Mouse (Mus musculus) heart, embryonic 15.5 days (tissue): ENCODE results near the gene Cant1. TPM values are rescaled to one million over a fixed set of nuclear protein-coding genes. Genes with fewer than 3 reads are reported as not detected.
A peak's percentile ranks its signal among the peaks of the same experiment; 100 is the strongest.

Experiments used
- ATAC-seq: fragments of 200-750 bp; cut with Nextera tagmentation; replicated peaks from 2 replicates; pipeline ENCODE4 v1.8.0; 2017; ENCODE audit warnings: low read depth, moderate TSS enrichment; ENCODE audit not compliant: insufficient number of reproducible peaks, insufficient read depth, low FRiP score
- H3K27ac ChIP-seq: fragments of 300-500 bp; sonication (generic); 2 replicates; pipeline ENCODE4 v1.5.1; 2015; ENCODE audit warnings: mild to moderate bottlenecking, inconsistent platforms
- H3K27me3 ChIP-seq: fragments of 300-500 bp; sonication (generic); 2 replicates; pipeline ENCODE4 v1.6.1; 2015; ENCODE audit warnings: inconsistent platforms
- H3K36me3 ChIP-seq: fragments of 300-500 bp; sonication (generic); 2 replicates; pipeline ENCODE4 v1.6.1; 2015; ENCODE audit warnings: mild to moderate bottlenecking, inconsistent platforms
- H3K4me1 ChIP-seq: fragments of 300-500 bp; sonication (generic); replicated peaks from 2 replicates; pipeline ENCODE4 v1.6.1; 2015; ENCODE audit warnings: inconsistent platforms
- H3K4me2 ChIP-seq: fragments of 300-500 bp; sonication (generic); 2 replicates; pipeline ENCODE4 v1.6.1; 2015; ENCODE audit warnings: inconsistent platforms, mild to moderate bottlenecking, moderate library complexity
- H3K4me3 ChIP-seq: fragments of 300-500 bp; sonication (generic); 2 replicates; pipeline ENCODE4 v1.5.1; 2015; ENCODE audit warnings: mild to moderate bottlenecking, inconsistent platforms
- H3K9ac ChIP-seq: fragments of 300-500 bp; sonication (generic); 2 replicates; pipeline ENCODE4 v1.6.1; 2015; ENCODE audit warnings: mild to moderate bottlenecking, inconsistent platforms
- H3K9me3 ChIP-seq: fragments of 300-500 bp; sonication (generic); replicated peaks from 2 replicates; pipeline ENCODE4 v1.6.1; 2016; ENCODE audit warnings: inconsistent platforms
- WGBS: fragments of 180-500 bp; shearing (Covaris S2); methylation state at CpG from one replicate; pipeline ENCODE4 v1.1.7; 2015; ENCODE audit warnings: mixed read lengths; 5-methylcytosine and 5-hydroxymethylcytosine counted together
- polyA plus RNA-seq: library from polyadenylated mRNA; unstranded; fragments of >200 nt; fragmentation: Nextera tagmentation; extraction: Ambion mirVana; gene quantifications from 2 replicates; pipeline ENCODE4 v1.2.1, GENCODE M21; 2015

The Cant1 gene
- polyA plus RNA-seq, 1 experiment from 2014 or later, result 17.2 TPM

GRCm38 (mm10) chr11:118416046-118416445 is 2.8 kb downstream of the Cant1 start:
- H3K36me3 ChIP-seq, result peaks cover 15% of the 10 kb centered on the region
- H3K4me2 ChIP-seq, result no peak overlapping the region
- WGBS, result 82% methylated on average over 7 of the region's 7 CpGs
- H3K4me1 ChIP-seq, result peaks cover 26% of the 10 kb centered on the region
- no peaks in the 10 kb centered on the region for H3K9me3 ChIP-seq
- no peak overlapping the region for H3K27ac ChIP-seq
- H3K9ac ChIP-seq, result no peak overlapping the region
- no peak overlapping the region for H3K4me3 ChIP-seq
- H3K27me3 ChIP-seq, result no peaks in the 10 kb centered on the region
- ATAC-seq, result no peak

GRCm38 (mm10) chr11:118415630-118416029 is 3.3 kb downstream of the Cant1 start:
- Histone ChIP-seq H3K4me2 (no peak overlapping the region), H3K27ac (no peak overlapping the region), H3K36me3 (peaks cover 19% of the 10 kb centered on the region), H3K9me3 (no peaks in the 10 kb centered on the region), H3K4me3 (no peak overlapping the region), H3K9ac (no peak overlapping the region), H3K4me1 (peaks cover 26% of the 10 kb centered on the region), H3K27me3 (no peaks in the 10 kb centered on the region)
- no peak for ATAC-seq
- WGBS, result 83% methylated on average over 6 of the region's 6 CpGs

- H3K4me3 ChIP-seq, result no peak overlapping the region
- no peak overlapping the region for H3K27ac ChIP-seq
- 91% methylated on average over 5 of the region's 5 CpGs for WGBS
- no peak for ATAC-seq
- H3K9ac ChIP-seq, result no peak overlapping the region
- no peaks in the 10 kb centered on the region for H3K27me3 ChIP-seq
- peaks cover 20% of the 10 kb centered on the region for H3K4me1 ChIP-seq
- no peak overlapping the region for H3K4me2 ChIP-seq
- H3K36me3 ChIP-seq, result peaks cover 28% of the 10 kb centered on the region
- H3K9me3 ChIP-seq, result no peaks in the 10 kb centered on the region
Observed at GRCm38 (mm10) chr11:118414270-118414669, 4.6 kb downstream of the Cant1 start.

- 82% methylated on average over 4 of the region's 4 CpGs for WGBS
- ATAC-seq, result no peak
- H3K36me3 ChIP-seq, result peaks cover 31% of the 10 kb centered on the region
Observed at GRCm38 (mm10) chr11:118413055-118413454, 5.8 kb downstream of the Cant1 start.

GRCm38 (mm10) chr11:118412601-118413000 is 6.3 kb downstream of the Cant1 start:
- no peak overlapping the region for H3K27ac ChIP-seq
- no peak overlapping the region for H3K4me3 ChIP-seq
- no peaks in the 10 kb centered on the region for H3K27me3 ChIP-seq
- WGBS, result 86% methylated on average over 2 of the region's 2 CpGs
- ATAC-seq, result no peak
- H3K4me1 ChIP-seq, result peaks cover 12% of the 10 kb centered on the region
- H3K4me2 ChIP-seq, result no peak overlapping the region
- no peak overlapping the region for H3K9ac ChIP-seq
- peaks cover 35% of the 10 kb centered on the region for H3K36me3 ChIP-seq
- H3K9me3 ChIP-seq, result no peaks in the 10 kb centered on the region

More at GRCm38 (mm10) chr11:118413055-118413454, 5.8 kb downstream of the Cant1 start:
- no peak overlapping the region for H3K4me2 ChIP-seq
- H3K27ac ChIP-seq, result no peak overlapping the region
- peaks cover 17% of the 10 kb centered on the region for H3K4me1 ChIP-seq
- H3K9ac ChIP-seq, result no peak overlapping the region
- no peaks in the 10 kb centered on the region for H3K27me3 ChIP-seq
- no peak overlapping the region for H3K4me3 ChIP-seq
- no peaks in the 10 kb centered on the region for H3K9me3 ChIP-seq

- Histone ChIP-seq H3K27ac (no peak overlapping the region), H3K4me2 (no peak overlapping the region), H3K27me3 (no peaks in the 10 kb centered on the region), H3K9me3 (no peaks in the 10 kb centered on the region), H3K36me3 (peaks cover 44% of the 10 kb centered on the region), H3K9ac (no peak overlapping the region), H3K4me3 (no peak overlapping the region), H3K4me1 (peaks cover 7% of the 10 kb centered on the region)
- no peak for ATAC-seq
- 89% methylated on average over 8 of the region's 8 CpGs for WGBS
Observed at GRCm38 (mm10) chr11:118411271-118411670, 7.6 kb downstream of the Cant1 start.

- no peak overlapping the region for H3K9ac ChIP-seq
Observed at GRCm38 (mm10) chr11:118410479-118410878, 8.4 kb downstream of the Cant1 start.

GRCm38 (mm10) chr11:118410073-118410444 is 8.8 kb downstream of the Cant1 start:
- H3K9me3 ChIP-seq, result no peaks in the 10 kb centered on the region
- H3K27ac ChIP-seq, result no peak overlapping the region
- no peak overlapping the region for H3K4me3 ChIP-seq
- H3K4me2 ChIP-seq, result no peak overlapping the region
- H3K36me3 ChIP-seq, result peaks cover 45% of the 10 kb centered on the region
- no peak overlapping the region for H3K9ac ChIP-seq
- 55% methylated on average over 1 of the region's 1 CpGs for WGBS
- ATAC-seq, result no peak
- no peaks in the 10 kb centered on the region for H3K27me3 ChIP-seq
- peaks cover 13% of the 10 kb centered on the region for H3K4me1 ChIP-seq

More at GRCm38 (mm10) chr11:118410479-118410878, 8.4 kb downstream of the Cant1 start:
- Histone ChIP-seq H3K27ac (no peak overlapping the region), H3K27me3 (no peaks in the 10 kb centered on the region), H3K36me3 (peaks cover 48% of the 10 kb centered on the region), H3K9me3 (no peaks in the 10 kb centered on the region), H3K4me2 (no peak overlapping the region), H3K4me1 (peaks cover 13% of the 10 kb centered on the region), H3K4me3 (no peak overlapping the region)
- no peak for ATAC-seq
- WGBS, result 88% methylated on average over 10 of the region's 10 CpGs

- H3K36me3 ChIP-seq, result peaks cover 40% of the 10 kb centered on the region; the same call in 1 of the 2 replicates
Observed at GRCm38 (mm10) chr11:118409106-118410072, 9.5 kb downstream of the Cant1 start.

GRCm38 (mm10) chr11:118408051-118408740 is 10.7 kb downstream of the Cant1 start:
- H3K4me3 ChIP-seq, result no peak overlapping the region
- no peak for ATAC-seq
- H3K4me1 ChIP-seq, result peaks cover 11% of the 10 kb centered on the region
- no peaks in the 10 kb centered on the region for H3K27me3 ChIP-seq
- no peak overlapping the region for H3K27ac ChIP-seq
- no peak overlapping the region for H3K9ac ChIP-seq
- no peak overlapping the region for H3K4me2 ChIP-seq
- H3K36me3 ChIP-seq, result peaks cover 40% of the 10 kb centered on the region; the same call in 1 of the 2 replicates
- WGBS, result 69% methylated on average over 18 of the region's 18 CpGs
- H3K9me3 ChIP-seq, result no peaks in the 10 kb centered on the region

More at GRCm38 (mm10) chr11:118409106-118410072, 9.5 kb downstream of the Cant1 start:
- Histone ChIP-seq H3K9ac (no peak overlapping the region), H3K4me1 (peaks cover 13% of the 10 kb centered on the region), H3K9me3 (no peaks in the 10 kb centered on the region), H3K4me2 (no peak overlapping the region), H3K27me3 (no peaks in the 10 kb centered on the region), H3K27ac (no peak overlapping the region), H3K4me3 (no peak overlapping the region)
- WGBS, result 73% methylated on average over 12 of the region's 12 CpGs
- ATAC-seq, result no peak

- no peaks in the 10 kb centered on the region for H3K27me3 ChIP-seq
- H3K9ac ChIP-seq, result 0 out of 2 replicates have a peak overlapping the region, but pooled peaks have one; percentile 2
- peaks cover 40% of the 10 kb centered on the region; the same call in 1 of the 2 replicates for H3K36me3 ChIP-seq
- no peak overlapping the region for H3K4me2 ChIP-seq
- H3K27ac ChIP-seq, result no peak overlapping the region
- H3K4me1 ChIP-seq, result peaks cover 11% of the 10 kb centered on the region
- H3K4me3 ChIP-seq, result no peak overlapping the region
- 83% methylated on average over 23 of the region's 23 CpGs for WGBS
- H3K9me3 ChIP-seq, result no peaks in the 10 kb centered on the region
- ATAC-seq, result no peak
Observed at GRCm38 (mm10) chr11:118407318-118407910, 11.5 kb downstream of the Cant1 start.
